Mouse (Mus musculus): Measurements from ENCODE around the gene Rgp1. TPM values are rescaled to one million over a fixed set of nuclear protein-coding genes. Genes with fewer than 3 reads are reported as not detected.

The Rgp1 gene
- polyA plus RNA-seq, 1 experiment from 2014 or later, result 38.7 TPM

DNA sequence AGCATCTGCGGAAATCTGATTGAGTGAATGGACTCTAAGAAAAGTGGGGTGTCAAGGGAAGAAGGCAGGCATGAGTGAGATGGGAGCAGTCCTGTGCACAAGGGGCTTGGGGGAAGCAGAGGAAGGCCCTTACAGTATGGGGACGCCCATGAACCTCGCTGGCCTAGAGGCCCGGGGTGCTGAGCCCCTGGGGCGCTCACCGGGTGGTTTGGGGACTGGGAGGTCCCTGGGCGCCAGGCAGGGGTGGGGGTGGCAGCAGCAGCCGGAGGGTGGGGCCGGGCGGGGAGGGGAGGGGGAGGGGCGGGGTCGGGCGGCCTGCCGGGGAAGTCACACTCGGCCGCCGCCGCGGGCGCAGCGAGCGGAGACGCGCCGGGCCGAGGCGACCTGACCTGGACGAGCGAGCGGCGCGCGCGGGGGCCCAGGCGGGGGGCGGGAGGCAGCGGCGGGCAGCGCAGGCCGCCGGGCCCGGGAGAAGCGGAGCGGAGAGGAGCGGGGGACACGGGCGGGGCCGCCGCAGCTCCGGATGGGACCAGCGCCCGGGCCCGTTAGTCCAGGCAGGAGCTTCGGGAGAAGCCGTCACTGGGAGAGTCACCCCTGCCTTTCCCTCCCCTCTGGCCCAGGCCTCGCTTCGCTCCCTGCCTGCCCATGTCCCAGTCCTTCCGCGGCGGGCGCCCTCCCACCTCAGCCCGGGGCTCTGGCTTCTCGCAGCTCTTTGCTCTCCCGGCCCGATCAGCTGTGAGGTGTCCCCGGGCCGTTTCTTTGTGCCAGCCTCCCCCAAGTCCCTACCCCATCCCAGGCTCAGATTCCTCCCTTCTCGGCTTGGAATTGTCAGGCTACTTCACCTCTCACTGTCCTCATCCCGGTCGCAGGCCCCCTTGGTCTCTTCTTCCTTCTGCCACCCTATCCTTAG, 52.8 kb downstream of the Rgp1 start, which contains the start of gene Npr2:
Gene Npr2, plus strand, starts transcription at position 890 of the 910 bp plus-strand sequence.
- Histone ChIP-seq H3K27ac (ENCODE audit: low read depth, low read length) (peak within 1 kb of the TSS; percentile 50), H3K36me3 (ENCODE audit: control insufficient read depth, insufficient read depth, low read length) (no peaks in the 10 kb centered on the region)

GRCm38 (mm10) chr4:43631956-43632920, 53.7 kb downstream of the Rgp1 start:
- Histone ChIP-seq H3K36me3 (ENCODE audit: control insufficient read depth, insufficient read depth, low read length) (no peaks in the 10 kb centered on the region), H3K9me3 (ENCODE audit: control insufficient read depth, low read length) (no peaks in the 10 kb centered on the region), H3K9ac (ENCODE audit: low read length) (peak overlapping the region; percentile 90), H3K4me1 (replicated peaks; ENCODE audit: control insufficient read depth, insufficient read depth, low read length) (peaks cover 10% of the 10 kb centered on the region), H3K27me3 (ENCODE audit: control insufficient read depth, insufficient read depth, low read length) (peaks cover 6% of the 10 kb centered on the region), H3K4me3 (ENCODE audit: low read depth, low read length) (peak overlapping the region; percentile 64), H3K27ac (ENCODE audit: low read depth, low read length) (no peak overlapping the region), H3K4me2 (ENCODE audit: low read depth, low read length, severe bottlenecking) (peak overlapping the region; percentile 90)
- ATAC-seq (replicated peaks; ENCODE audit: low FRiP score) (0 out of 2 replicates have a peak, but pooled peaks have one; percentile 17), DNase-seq (ENCODE audit: low spot score) (peak; percentile 61)
- 45% methylated on average over 42 of the region's 42 CpGs for WGBS

More for the DNA sequence above, 52.8 kb downstream of the Rgp1 start, which contains the start of gene Npr2:
- ATAC-seq (replicated peaks; ENCODE audit: low FRiP score), result peak; percentile 42; the same call in 1 of the 2 replicates
- no peaks in the 10 kb centered on the region for H3K9me3 ChIP-seq (ENCODE audit: control insufficient read depth, low read length)
- H3K27me3 ChIP-seq (ENCODE audit: control insufficient read depth, insufficient read depth, low read length), result peaks cover 6% of the 10 kb centered on the region
- peaks cover 10% of the 10 kb centered on the region for H3K4me1 ChIP-seq (replicated peaks; ENCODE audit: control insufficient read depth, insufficient read depth, low read length)
- peak; percentile 79 for DNase-seq (ENCODE audit: low spot score)
- H3K4me2 ChIP-seq (ENCODE audit: low read depth, low read length, severe bottlenecking), result peak within 1 kb of the TSS; percentile 90
- H3K9ac ChIP-seq (ENCODE audit: low read length), result peak within 1 kb of the TSS; percentile 90
- peak within 1 kb of the TSS; percentile 64 for H3K4me3 ChIP-seq (ENCODE audit: low read depth, low read length)
- WGBS, result under 1% methylated on average over 58 of the region's 70 CpGs

- Histone ChIP-seq H3K4me1 (replicated peaks; ENCODE audit: control insufficient read depth, insufficient read depth, low read length) (peaks cover 10% of the 10 kb centered on the region), H3K36me3 (ENCODE audit: control insufficient read depth, insufficient read depth, low read length) (no peaks in the 10 kb centered on the region), H3K4me3 (ENCODE audit: low read depth, low read length) (no peak overlapping the region), H3K9ac (ENCODE audit: low read length) (no peak overlapping the region), H3K27ac (ENCODE audit: low read depth, low read length) (no peak overlapping the region), H3K4me2 (ENCODE audit: low read depth, low read length, severe bottlenecking) (peak overlapping the region; percentile 5; the same call in 1 of the 2 replicates), H3K27me3 (ENCODE audit: control insufficient read depth, insufficient read depth, low read length) (peaks cover 6% of the 10 kb centered on the region), H3K9me3 (ENCODE audit: control insufficient read depth, low read length) (no peaks in the 10 kb centered on the region)
- ATAC-seq (replicated peaks; ENCODE audit: low FRiP score), result no peak
- WGBS, result 81% methylated on average over 8 of the region's 8 CpGs
- DNase-seq (ENCODE audit: low spot score), result peak; percentile 55
These were observed 54.8 kb downstream of the Rgp1 start for GRCm38 (mm10) chr4:43633296-43633695.

GRCm38 (mm10) chr4:43633736-43634135, 55.2 kb downstream of the Rgp1 start:
- ATAC-seq (replicated peaks; ENCODE audit: low FRiP score), result no peak
- 95% methylated on average over 2 of the region's 2 CpGs for WGBS
- no peak overlapping the region for H3K4me3 ChIP-seq (ENCODE audit: low read depth, low read length)

GRCm38 (mm10) chr4:43634621-43635374, 56.3 kb downstream of the Rgp1 start:
- no peak overlapping the region for H3K4me2 ChIP-seq (ENCODE audit: low read depth, low read length, severe bottlenecking)
- DNase-seq (ENCODE audit: low spot score) (peak; percentile 30), ATAC-seq (replicated peaks; ENCODE audit: low FRiP score) (no peak)
- 87% methylated on average over 7 of the region's 7 CpGs for WGBS
- H3K9ac ChIP-seq (ENCODE audit: low read length), result no peak overlapping the region
- H3K9me3 ChIP-seq (ENCODE audit: control insufficient read depth, low read length), result no peaks in the 10 kb centered on the region
- no peaks in the 10 kb centered on the region for H3K36me3 ChIP-seq (ENCODE audit: control insufficient read depth, insufficient read depth, low read length)
- H3K27ac ChIP-seq (ENCODE audit: low read depth, low read length), result no peak overlapping the region
- peaks cover 10% of the 10 kb centered on the region for H3K4me1 ChIP-seq (replicated peaks; ENCODE audit: control insufficient read depth, insufficient read depth, low read length)
- no peak overlapping the region for H3K4me3 ChIP-seq (ENCODE audit: low read depth, low read length)
- peaks cover 6% of the 10 kb centered on the region for H3K27me3 ChIP-seq (ENCODE audit: control insufficient read depth, insufficient read depth, low read length)

More at GRCm38 (mm10) chr4:43633736-43634135, 55.2 kb downstream of the Rgp1 start:
- no peaks in the 10 kb centered on the region for H3K9me3 ChIP-seq (ENCODE audit: control insufficient read depth, low read length)
- no peaks in the 10 kb centered on the region for H3K36me3 ChIP-seq (ENCODE audit: control insufficient read depth, insufficient read depth, low read length)
- peaks cover 10% of the 10 kb centered on the region for H3K4me1 ChIP-seq (replicated peaks; ENCODE audit: control insufficient read depth, insufficient read depth, low read length)
- peak; percentile 37 for DNase-seq (ENCODE audit: low spot score)
- H3K27ac ChIP-seq (ENCODE audit: low read depth, low read length), result no peak overlapping the region
- peaks cover 6% of the 10 kb centered on the region for H3K27me3 ChIP-seq (ENCODE audit: control insufficient read depth, insufficient read depth, low read length)
- H3K4me2 ChIP-seq (ENCODE audit: low read depth, low read length, severe bottlenecking), result no peak overlapping the region
- no peak overlapping the region for H3K9ac ChIP-seq (ENCODE audit: low read length)

DNA sequence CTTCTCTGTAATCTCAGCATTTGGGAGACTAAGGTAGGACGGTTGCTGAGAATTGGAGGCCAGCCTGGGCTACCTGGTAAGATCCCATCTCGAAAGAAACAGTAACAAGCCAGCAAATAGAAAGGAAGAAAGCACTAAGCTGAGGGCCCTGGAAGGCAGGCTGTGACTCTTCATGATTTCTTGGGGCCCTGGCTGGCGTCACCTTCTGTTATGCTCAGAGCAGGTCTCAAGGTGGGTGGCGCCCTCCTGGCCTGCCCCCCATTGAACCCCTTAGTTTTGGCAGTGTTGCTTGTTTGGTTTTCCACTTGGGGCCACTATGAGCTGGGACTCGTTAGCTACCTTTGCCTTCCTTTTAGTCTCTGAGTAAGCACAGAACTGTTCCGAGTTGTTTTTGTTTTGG, 58.2 kb downstream of the Rgp1 start:
- 72% methylated on average over 6 of the region's 6 CpGs for WGBS
- Histone ChIP-seq H3K4me3 (ENCODE audit: low read depth, low read length) (no peak overlapping the region), H3K27ac (ENCODE audit: low read depth, low read length) (no peak overlapping the region), H3K9ac (ENCODE audit: low read length) (no peak overlapping the region), H3K4me2 (ENCODE audit: low read depth, low read length, severe bottlenecking) (no peak overlapping the region), H3K4me1 (replicated peaks; ENCODE audit: control insufficient read depth, insufficient read depth, low read length) (peaks cover 5% of the 10 kb centered on the region), H3K9me3 (ENCODE audit: control insufficient read depth, low read length) (no peaks in the 10 kb centered on the region), H3K27me3 (ENCODE audit: control insufficient read depth, insufficient read depth, low read length) (peaks cover 6% of the 10 kb centered on the region), H3K36me3 (ENCODE audit: control insufficient read depth, insufficient read depth, low read length) (no peaks in the 10 kb centered on the region)
- ATAC-seq (replicated peaks; ENCODE audit: low FRiP score) (no peak), DNase-seq (ENCODE audit: low spot score) (peak; percentile 30)

All from forebrain, embryonic 11.5 days (tissue).